Mouse (Mus musculus): ENCODE data around the gene Cacng7.

DNA sequence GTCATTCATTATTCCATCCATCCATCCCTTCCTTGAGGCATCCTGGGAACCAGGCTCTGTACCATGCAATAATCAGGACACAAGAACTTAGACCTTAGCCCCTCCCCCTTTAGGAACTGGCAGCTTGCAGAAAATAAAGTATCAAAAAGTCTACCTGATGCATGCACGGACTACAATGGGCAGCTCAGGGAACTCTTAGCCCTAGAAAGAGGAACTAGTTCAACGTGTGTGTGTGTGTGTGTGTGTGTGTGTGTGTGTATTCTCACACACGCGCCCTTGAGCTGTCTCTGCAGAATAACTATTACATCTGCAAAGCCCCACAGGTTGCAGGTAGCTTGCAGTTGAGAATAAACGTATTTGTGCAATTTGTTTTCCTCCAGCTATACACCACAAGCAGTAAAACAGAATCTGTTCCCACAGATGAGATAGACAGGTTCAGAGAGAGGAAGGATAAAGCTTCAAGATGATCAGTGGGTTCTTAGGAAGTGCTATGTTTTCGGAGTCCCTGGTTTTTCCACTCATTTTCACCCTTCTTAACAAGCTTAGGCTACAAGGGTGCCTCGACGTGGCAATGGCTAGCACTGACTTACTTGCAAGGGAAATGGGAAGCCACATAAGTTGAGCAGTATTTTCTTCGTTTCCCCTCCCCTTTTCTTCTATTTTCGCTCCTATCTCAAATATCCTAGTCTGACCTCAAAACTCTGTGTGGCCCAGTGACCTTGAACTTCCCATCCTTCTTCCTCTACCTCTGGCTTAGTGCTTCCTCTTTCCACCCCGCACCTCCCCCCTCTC, 77.2 kb downstream of the Cacng7 start:
- TF ChIP-seq EP300 (IDR thresholded peaks at IDR 0.05) (no peak), CTCF (IDR thresholded peaks at IDR 0.05) (no peak)
